Mouse (Mus musculus): ENCODE data around the gene Alox12.

- TF ChIP-seq MAFK (IDR thresholded peaks at IDR 0.05; ENCODE audit: insufficient read depth, low read depth, low read length) (no peak), ZC3H11A (IDR thresholded peaks at IDR 0.05; ENCODE audit: borderline replicate concordance, low read depth, low read length) (no peak), HCFC1 (IDR thresholded peaks at IDR 0.05; ENCODE audit: borderline replicate concordance, insufficient read depth, low read length) (no peak)
Measured at GRCm38 (mm10) chr11:70211972-70212371, 43.2 kb downstream of the Alox12 start.
